Mouse (Mus musculus): ENCODE measurements around the gene Pcgf1. TPM values are rescaled to one million over a fixed set of nuclear protein-coding genes. Genes with fewer than 3 reads are reported as not detected.

The Pcgf1 gene
- polyA plus RNA-seq, 1 experiment from 2014 or later = 44.3 TPM

DNA sequence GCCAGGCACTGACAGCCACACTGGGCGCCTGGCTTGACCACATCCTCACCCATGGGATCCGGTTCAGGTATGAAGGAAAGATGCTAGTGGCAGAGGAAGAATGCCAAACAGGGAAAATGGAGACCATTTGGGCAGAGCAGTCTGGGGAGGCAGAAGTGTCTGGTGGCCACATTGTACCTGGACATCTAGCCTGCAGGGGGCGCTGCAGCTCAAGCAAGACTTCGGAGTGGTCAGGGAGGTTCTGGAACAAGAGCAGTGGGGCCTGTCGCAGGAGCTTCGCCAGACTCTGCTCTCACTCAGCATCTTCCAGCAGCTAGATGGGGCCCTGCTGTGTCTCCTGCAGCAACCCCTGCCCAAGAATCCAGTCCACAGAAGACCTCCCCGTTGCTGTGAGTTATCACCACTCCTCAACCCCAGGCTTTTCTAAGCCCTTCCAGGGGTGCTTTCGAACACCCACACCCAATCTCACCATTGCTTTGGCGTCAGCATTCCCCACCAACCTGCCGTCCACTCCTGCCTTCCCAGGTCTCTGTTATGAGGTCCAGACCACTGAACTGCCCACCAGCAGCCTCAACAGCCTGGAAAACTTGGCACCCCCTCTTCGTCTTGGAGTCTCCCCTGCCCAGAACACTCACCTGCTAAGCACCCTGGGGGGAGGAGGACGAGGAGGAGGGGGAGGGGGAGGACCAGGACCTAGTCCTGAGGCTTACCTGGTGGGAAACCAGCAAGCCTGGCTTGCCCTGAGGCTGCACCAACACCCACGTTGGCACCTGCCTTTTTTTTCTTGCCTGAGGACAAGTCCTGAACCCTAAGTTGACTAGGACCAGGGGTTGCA lies 30.1 kb downstream of the Pcgf1 start:
- Histone ChIP-seq H3K4me3 (peak overlapping the region; percentile 91), H3K9ac (peak overlapping the region; percentile 94; the same call in 1 of the 2 replicates), H3K36me3 (peaks cover 13% of the 10 kb centered on the region), H3K9me3 (no peaks in the 10 kb centered on the region), H3K27me3 (no peaks in the 10 kb centered on the region; the same call in 1 of the 2 replicates), H3K4me2 (peak overlapping the region; percentile 88), H3K4me1 (peaks cover 30% of the 10 kb centered on the region), H3K27ac (0 out of 2 replicates have a peak overlapping the region, but pooled peaks have one; percentile 81)
- no peak for ATAC-seq (ENCODE audit: insufficient number of reproducible peaks, insufficient read depth, low FRiP score, low TSS enrichment, low read depth)
- WGBS = 31% methylated on average over 13 of the region's 13 CpGs

DNA sequence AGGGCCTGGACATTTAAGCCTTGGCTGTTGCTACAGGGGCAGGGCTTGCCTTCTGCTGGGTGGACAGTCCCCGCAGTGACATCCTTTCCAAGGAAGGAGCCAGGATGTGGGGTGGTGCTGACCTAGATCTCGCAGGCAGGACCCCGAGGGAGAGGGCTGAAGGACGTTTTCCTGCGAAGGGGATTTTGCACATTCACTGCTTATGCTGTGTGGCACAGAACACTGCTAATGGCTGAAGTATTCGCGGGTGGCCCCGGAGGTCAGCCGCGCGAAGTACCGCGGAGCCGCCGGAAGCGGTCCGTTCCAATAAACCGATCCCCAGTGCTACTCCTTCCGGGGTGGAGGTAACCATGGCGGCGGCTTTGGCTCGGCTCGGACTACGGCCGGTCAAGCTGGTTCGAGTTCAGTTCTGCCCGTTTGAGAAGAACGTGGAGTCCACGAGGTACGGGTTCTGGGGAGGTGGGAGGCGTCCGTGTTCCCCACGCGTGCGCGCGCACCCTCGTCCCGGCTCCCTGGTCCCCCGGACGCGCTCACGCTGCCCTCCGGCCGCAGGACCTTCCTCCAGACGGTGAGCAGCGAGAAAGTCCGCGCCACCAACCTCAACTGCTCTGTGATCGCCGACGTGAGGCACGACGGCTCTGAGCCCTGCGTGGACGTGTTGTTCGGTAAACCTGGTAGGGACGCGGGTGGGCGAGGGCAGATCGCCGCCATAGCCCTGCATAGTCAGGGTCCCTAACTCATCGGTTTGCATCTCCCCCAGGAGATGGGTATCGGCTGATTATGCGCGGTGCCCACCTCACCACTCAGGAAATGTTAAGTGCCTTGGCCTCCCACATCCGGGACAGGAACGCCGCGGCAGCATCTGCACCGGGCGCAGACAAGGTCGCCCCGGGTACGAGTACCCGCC lies 31.3 kb downstream of the Pcgf1 start, which contains the start of gene Mrpl53:
Mrpl53 (plus strand) TSS at position 279 of the 907 bp plus-strand sequence.
- H3K4me2 ChIP-seq = peak within 1 kb of the TSS; percentile 88
- WGBS = under 1% methylated on average over 76 of the region's 76 CpGs
- H3K36me3 ChIP-seq = peaks cover 13% of the 10 kb centered on the region
- H3K27me3 ChIP-seq = no peaks in the 10 kb centered on the region
- H3K9me3 ChIP-seq = no peaks in the 10 kb centered on the region
- H3K4me1 ChIP-seq = peaks cover 22% of the 10 kb centered on the region
- peak within 1 kb of the TSS; percentile 91 for H3K4me3 ChIP-seq
- H3K9ac ChIP-seq = peak within 1 kb of the TSS; percentile 94
- peak; percentile 80 for ATAC-seq (ENCODE audit: insufficient number of reproducible peaks, insufficient read depth, low FRiP score, low TSS enrichment, low read depth)
- peak within 1 kb of the TSS; percentile 81 for H3K27ac ChIP-seq

DNA sequence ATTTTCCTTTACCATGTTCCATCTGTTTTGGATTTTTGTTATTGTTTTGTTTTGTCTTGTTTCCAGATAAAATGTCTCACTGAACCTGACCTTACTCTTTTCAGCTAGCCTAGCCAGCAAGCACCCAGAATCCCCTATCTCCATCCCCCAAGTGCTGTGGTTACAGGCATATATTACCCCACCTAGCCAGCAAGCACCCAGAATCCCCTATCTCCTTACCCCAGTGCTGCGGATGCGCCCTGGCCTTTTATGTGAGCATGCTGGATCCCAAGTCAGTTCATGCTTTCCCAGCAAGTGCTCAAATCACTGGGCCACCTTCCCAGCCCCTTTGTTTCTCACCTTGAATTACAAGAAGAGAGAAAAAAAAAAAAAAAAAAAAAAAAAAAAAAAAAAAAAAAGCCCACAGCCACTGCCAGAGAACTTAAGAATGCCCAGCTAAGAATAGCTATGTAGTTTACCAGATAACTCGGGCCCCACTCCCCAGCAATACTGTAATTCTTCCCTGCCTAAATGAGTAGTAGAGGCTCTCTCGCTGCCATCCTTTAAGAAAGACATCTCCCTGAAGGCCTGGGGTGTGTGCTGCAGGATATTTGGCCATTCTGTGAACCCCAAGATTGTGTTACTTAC lies 34.0 kb downstream of the Pcgf1 start:
- 91% methylated on average over 4 of the region's 4 CpGs for WGBS
- no peak for ATAC-seq (ENCODE audit: insufficient number of reproducible peaks, insufficient read depth, low FRiP score, low TSS enrichment, low read depth)

GRCm38 (mm10) chr6:83115011-83115671 lies 37.5 kb downstream of the Pcgf1 start, which contains the start of gene Mogs:
Gene Mogs (plus strand): TSS chr6:83115496.
- peak within 1 kb of the TSS; percentile 86 for H3K27ac ChIP-seq
- H3K4me2 ChIP-seq = peak within 1 kb of the TSS; percentile 96
- H3K27me3 ChIP-seq = no peaks in the 10 kb centered on the region
- no peaks in the 10 kb centered on the region for H3K9me3 ChIP-seq
- peak within 1 kb of the TSS; percentile 94 for H3K9ac ChIP-seq
- peak within 1 kb of the TSS; percentile 91 for H3K4me3 ChIP-seq
- peak; percentile 81 for ATAC-seq (ENCODE audit: insufficient number of reproducible peaks, insufficient read depth, low FRiP score, low TSS enrichment, low read depth)
- WGBS = 1% methylated on average over 40 of the region's 58 CpGs
- peaks cover 37% of the 10 kb centered on the region for H3K36me3 ChIP-seq
- H3K4me1 ChIP-seq = peaks cover 46% of the 10 kb centered on the region

More for the DNA sequence above, 34.0 kb downstream of the Pcgf1 start:
- H3K9ac ChIP-seq = no peak overlapping the region
- no peak overlapping the region for H3K27ac ChIP-seq
- H3K4me3 ChIP-seq = no peak overlapping the region
- peaks cover 36% of the 10 kb centered on the region for H3K4me1 ChIP-seq
- peaks cover 8% of the 10 kb centered on the region for H3K36me3 ChIP-seq
- no peak overlapping the region for H3K4me2 ChIP-seq
- H3K27me3 ChIP-seq = no peaks in the 10 kb centered on the region
- no peaks in the 10 kb centered on the region for H3K9me3 ChIP-seq

DNA sequence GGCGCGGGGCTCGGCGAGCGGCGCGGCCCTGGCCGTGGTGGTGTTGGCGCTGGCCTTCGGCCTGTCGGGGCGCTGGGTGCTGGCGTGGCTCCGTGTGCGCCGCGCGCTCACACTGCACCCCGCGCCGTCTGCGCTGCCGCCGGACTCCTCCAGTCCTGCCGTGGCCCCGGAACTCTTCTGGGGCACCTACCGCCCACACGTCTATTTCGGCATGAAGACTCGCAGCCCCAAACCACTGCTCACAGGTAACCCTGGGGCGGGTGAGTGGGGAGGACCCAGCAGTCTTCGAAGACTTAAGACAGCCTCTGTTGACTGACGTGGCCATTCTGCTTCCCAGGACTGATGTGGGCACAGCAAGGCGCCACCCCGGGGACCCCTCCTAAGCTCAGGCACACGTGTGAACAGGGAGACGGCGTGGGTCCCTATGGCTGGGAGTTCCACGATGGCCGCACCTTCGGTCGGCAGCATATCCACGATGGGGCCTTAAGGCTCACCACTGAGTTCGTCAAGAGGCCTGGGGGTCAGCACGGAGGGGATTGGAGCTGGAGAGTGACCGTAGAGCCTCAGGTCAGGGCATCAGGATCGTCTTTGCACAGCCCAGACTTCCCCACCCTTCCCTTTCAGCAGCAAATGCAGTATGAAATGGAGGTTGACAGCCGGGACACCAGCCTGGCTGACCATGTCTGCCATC lies 38.2 kb downstream of the Pcgf1 start:
- 1% methylated on average over 43 of the region's 48 CpGs for WGBS
- Histone ChIP-seq H3K4me3 (peak overlapping the region; percentile 91), H3K4me1 (peaks cover 46% of the 10 kb centered on the region), H3K27ac (peak overlapping the region; percentile 86), H3K36me3 (peaks cover 36% of the 10 kb centered on the region), H3K4me2 (peak overlapping the region; percentile 96), H3K27me3 (no peaks in the 10 kb centered on the region), H3K9ac (peak overlapping the region; percentile 94), H3K9me3 (no peaks in the 10 kb centered on the region)
- peak; percentile 22; the same call in 1 of the 2 replicates for ATAC-seq (ENCODE audit: insufficient number of reproducible peaks, insufficient read depth, low FRiP score, low TSS enrichment, low read depth)

DNA sequence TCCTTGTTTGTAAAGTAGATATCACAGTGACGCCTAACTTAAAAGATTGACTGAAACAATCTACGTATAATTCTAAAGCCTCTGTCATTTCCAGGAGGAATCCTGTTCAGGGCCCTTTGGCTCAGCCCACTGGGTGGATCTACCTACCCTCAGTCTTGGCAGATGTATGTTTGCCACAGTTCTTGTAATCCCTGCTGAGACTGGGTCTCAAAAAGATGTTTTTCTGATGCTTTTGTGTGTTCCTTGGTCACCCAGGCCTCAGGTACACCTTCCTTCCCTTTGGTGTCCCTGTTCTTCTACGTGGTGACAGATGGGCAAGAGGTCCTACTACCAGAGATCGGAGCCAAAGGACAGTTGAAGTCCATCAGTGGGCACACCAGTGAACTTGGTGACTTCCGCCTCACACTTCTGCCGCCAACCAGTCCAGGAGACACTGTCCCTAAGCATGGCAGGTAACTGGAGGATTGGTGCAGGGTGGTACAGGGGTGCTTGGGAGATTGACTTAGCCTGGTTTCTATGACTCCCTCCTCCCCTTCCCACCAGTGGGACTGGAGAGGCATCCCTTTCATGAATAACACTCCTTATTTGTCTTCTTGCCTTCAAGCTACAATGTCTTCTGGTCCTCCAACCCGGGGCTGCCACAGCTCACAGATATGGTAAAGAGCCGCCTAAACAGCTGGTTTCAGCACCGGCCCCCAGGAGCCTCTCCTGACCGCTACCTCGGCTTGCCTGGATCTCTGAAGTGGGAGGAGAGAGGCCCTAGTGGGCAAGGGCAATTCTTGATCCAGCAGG lies 38.9 kb downstream of the Pcgf1 start:
- no peak for ATAC-seq (ENCODE audit: insufficient number of reproducible peaks, insufficient read depth, low FRiP score, low TSS enrichment, low read depth)
- Histone ChIP-seq H3K27me3 (no peaks in the 10 kb centered on the region), H3K4me2 (peak overlapping the region; percentile 96), H3K9me3 (no peaks in the 10 kb centered on the region), H3K27ac (peak overlapping the region; percentile 86; the same call in 1 of the 2 replicates), H3K4me3 (peak overlapping the region; percentile 91), H3K36me3 (peaks cover 33% of the 10 kb centered on the region), H3K9ac (peak overlapping the region; percentile 94), H3K4me1 (peaks cover 46% of the 10 kb centered on the region)
- WGBS = 72% methylated on average over 11 of the region's 11 CpGs

DNA sequence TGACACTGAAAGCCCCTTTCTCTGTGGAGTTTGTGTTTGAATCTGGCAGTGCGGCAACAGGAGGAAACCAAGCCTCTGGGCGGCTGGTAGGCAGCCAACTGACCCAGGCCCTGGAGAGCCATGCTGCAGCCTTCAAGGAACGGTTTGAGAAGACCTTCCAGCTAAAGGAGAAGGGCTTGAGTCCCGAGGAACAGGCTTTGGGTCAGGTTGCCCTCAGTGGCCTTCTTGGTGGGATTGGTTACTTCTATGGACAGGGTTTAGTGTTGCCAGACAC lies 39.4 kb downstream of the Pcgf1 start:
- Histone ChIP-seq H3K4me1 (peaks cover 47% of the 10 kb centered on the region), H3K36me3 (peaks cover 33% of the 10 kb centered on the region), H3K4me3 (peak overlapping the region; percentile 91), H3K9me3 (no peaks in the 10 kb centered on the region), H3K9ac (peak overlapping the region; percentile 94; the same call in 1 of the 2 replicates), H3K27ac (no peak overlapping the region), H3K4me2 (peak overlapping the region; percentile 96), H3K27me3 (no peaks in the 10 kb centered on the region)
- WGBS = 79% methylated on average over 4 of the region's 4 CpGs
- no peak for ATAC-seq (ENCODE audit: insufficient number of reproducible peaks, insufficient read depth, low FRiP score, low TSS enrichment, low read depth)

DNA sequence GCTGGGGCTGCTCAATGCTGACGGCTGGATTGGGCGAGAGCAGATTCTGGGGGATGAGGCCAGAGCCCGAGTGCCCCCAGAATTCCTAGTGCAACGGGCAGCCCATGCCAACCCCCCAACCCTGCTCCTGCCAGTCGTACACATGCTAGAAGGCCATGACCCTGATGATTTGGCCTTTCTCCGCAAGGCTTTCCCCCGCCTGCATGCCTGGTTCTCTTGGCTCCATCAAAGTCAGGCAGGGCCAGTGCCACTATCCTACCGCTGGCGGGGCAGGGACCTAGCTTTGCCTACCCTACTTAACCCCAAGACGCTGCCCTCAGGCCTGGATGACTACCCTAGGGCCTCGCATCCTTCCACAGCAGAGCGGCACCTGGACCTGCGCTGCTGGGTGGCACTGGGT lies 39.9 kb downstream of the Pcgf1 start:
- no peaks in the 10 kb centered on the region for H3K9me3 ChIP-seq
- H3K4me2 ChIP-seq = no peak overlapping the region
- H3K27ac ChIP-seq = peak overlapping the region; percentile 62; the same call in 1 of the 2 replicates
- no peak for ATAC-seq (ENCODE audit: insufficient number of reproducible peaks, insufficient read depth, low FRiP score, low TSS enrichment, low read depth)
- peaks cover 33% of the 10 kb centered on the region for H3K36me3 ChIP-seq
- H3K4me1 ChIP-seq = peaks cover 52% of the 10 kb centered on the region
- WGBS = 91% methylated on average over 13 of the region's 13 CpGs
- no peak overlapping the region for H3K9ac ChIP-seq
- H3K4me3 ChIP-seq = 0 out of 2 replicates have a peak overlapping the region, but pooled peaks have one; percentile 91
- no peaks in the 10 kb centered on the region for H3K27me3 ChIP-seq

- ATAC-seq (ENCODE audit: insufficient number of reproducible peaks, insufficient read depth, low FRiP score, low TSS enrichment, low read depth) = no peak
- Histone ChIP-seq H3K9ac (no peak overlapping the region), H3K4me3 (no peak overlapping the region), H3K4me1 (peaks cover 59% of the 10 kb centered on the region), H3K9me3 (no peaks in the 10 kb centered on the region), H3K4me2 (no peak overlapping the region), H3K36me3 (peaks cover 33% of the 10 kb centered on the region), H3K27me3 (no peaks in the 10 kb centered on the region), H3K27ac (peak overlapping the region; percentile 62)
- 84% methylated on average over 11 of the region's 11 CpGs for WGBS
Measured at GRCm38 (mm10) chr6:83118369-83118768, 40.7 kb downstream of the Pcgf1 start.
